Mouse (Mus musculus) embryonic facial prominence, embryonic 14.5 days (tissue): Measurements from ENCODE around the gene Nhs. TPM values are rescaled to one million over a fixed set of nuclear protein-coding genes. Genes with fewer than 3 reads are reported as not detected.
A peak's percentile ranks its signal among the peaks of the same experiment; 100 is the strongest.
"Not testable (repeated sequence)": the region's sequence is repeated elsewhere in the genome, so short reads cannot be mapped to it uniquely, and the experiment has no call there.

Experiments
- ATAC-seq: fragments of 200-750 bp; cut with Nextera tagmentation; 2 replicates; pipeline ENCODE4 v1.8.0; 2017; ENCODE audit warnings: low read depth, moderate number of reproducible peaks, moderate TSS enrichment
- DNase-seq: peaks from one replicate; pipeline ENCODE4 v3.0.0-alpha.2; 2015; ENCODE audit warnings: low spot score
- H3K27ac ChIP-seq: fragments of 300-500 bp; sonication (generic); replicated peaks from 2 replicates; pipeline ENCODE4 v1.5.1; 2014; ENCODE audit warnings: low read depth, mild to moderate bottlenecking, low read length, moderate library complexity
- H3K27me3 ChIP-seq: fragments of 300-500 bp; sonication (generic); replicated peaks from 2 replicates; pipeline ENCODE4 v1.6.1; 2014; ENCODE audit warnings: low read length; ENCODE audit not compliant: control insufficient read depth, insufficient read depth
- H3K36me3 ChIP-seq: fragments of 300-500 bp; sonication (generic); 2 replicates; pipeline ENCODE4 v1.6.1; 2014; ENCODE audit warnings: low read length, mixed read lengths; ENCODE audit not compliant: control insufficient read depth, insufficient read depth
- H3K4me1 ChIP-seq: fragments of 300-500 bp; sonication (generic); 2 replicates; pipeline ENCODE4 v1.6.1; 2014; ENCODE audit warnings: antibody characterized with exemption, low read length; ENCODE audit not compliant: control insufficient read depth, insufficient read depth
- H3K4me2 ChIP-seq: fragments of 300-500 bp; sonication (generic); 2 replicates; pipeline ENCODE4 v1.6.1; 2014; ENCODE audit warnings: low read depth, mild to moderate bottlenecking, low read length, moderate library complexity, mixed read lengths
- H3K4me3 ChIP-seq: fragments of 300-500 bp; sonication (generic); 2 replicates; pipeline ENCODE4 v1.5.1; 2014; ENCODE audit warnings: low read depth, mild to moderate bottlenecking, low read length
- H3K9ac ChIP-seq: fragments of 300-500 bp; sonication (generic); 2 replicates; pipeline ENCODE4 v1.6.1; 2014; ENCODE audit warnings: low read depth, mild to moderate bottlenecking, low read length, moderate library complexity, mixed read lengths
- H3K9me3 ChIP-seq: fragments of 300-500 bp; sonication (generic); 2 replicates; pipeline ENCODE4 v1.6.1; 2016; ENCODE audit warnings: low read length; ENCODE audit not compliant: control insufficient read depth
- WGBS: fragments of 180-500 bp; shearing (Covaris S2); extraction: QIAGEN DNeasy Blood & Tissue Kit; methylation state at CpG from one replicate; pipeline ENCODE4 v1.1.7; 2014; 5-methylcytosine and 5-hydroxymethylcytosine counted together
- polyA plus RNA-seq: library from polyadenylated mRNA; unstranded; fragments of >200 nt; fragmentation: Nextera tagmentation; extraction: Ambion mirVana; gene quantifications from 2 replicates; pipeline ENCODE4 v1.2.1, GENCODE M21; 2014

The Nhs gene
- polyA plus RNA-seq, 1 experiment from 2014 or later, result 2.7 TPM

DNA sequence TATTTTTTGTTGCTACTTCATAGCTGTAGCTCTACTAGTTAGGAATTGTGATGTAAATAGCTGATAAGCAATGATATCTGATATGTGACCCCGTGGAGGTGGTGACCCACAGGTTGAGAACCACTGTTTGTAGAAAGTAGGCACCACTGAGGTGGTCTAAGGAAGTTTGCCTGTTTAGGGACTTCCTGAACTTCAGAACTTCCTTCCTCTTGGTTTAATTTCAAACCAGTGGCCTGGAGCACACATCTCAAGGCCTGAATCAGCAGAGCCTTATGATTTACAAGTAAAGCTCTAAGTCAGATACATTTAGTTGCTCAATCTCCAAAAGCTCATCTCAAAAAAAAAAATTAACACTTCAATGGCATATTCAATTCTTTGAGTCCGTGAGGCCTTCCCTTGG lies 265.1 kb downstream of the Nhs start:
- 56% methylated on average over 2 of the region's 2 CpGs for WGBS
- H3K4me1 ChIP-seq, result no peaks in the 10 kb centered on the region
- H3K4me2 ChIP-seq, result no peak overlapping the region
- DNase-seq, result no peak
- peaks cover 23% of the 10 kb centered on the region; the same call in 1 of the 2 replicates for H3K27me3 ChIP-seq
- ATAC-seq, result no peak
- H3K27ac ChIP-seq, result no peak overlapping the region
- no peak overlapping the region for H3K4me3 ChIP-seq
- no peaks in the 10 kb centered on the region for H3K9me3 ChIP-seq
- H3K9ac ChIP-seq, result no peak overlapping the region
- no peaks in the 10 kb centered on the region for H3K36me3 ChIP-seq

- H3K9me3 ChIP-seq, result no peaks in the 10 kb centered on the region
- no peak overlapping the region for H3K9ac ChIP-seq
- no peak overlapping the region for H3K27ac ChIP-seq
- no peaks in the 10 kb centered on the region; the same call in 1 of the 2 replicates for H3K27me3 ChIP-seq
- DNase-seq (no peak), ATAC-seq (no peak)
- H3K4me2 ChIP-seq, result no peak overlapping the region
- H3K36me3 ChIP-seq, result no peaks in the 10 kb centered on the region
- H3K4me1 ChIP-seq, result no peaks in the 10 kb centered on the region
- no peak overlapping the region for H3K4me3 ChIP-seq
- 84% methylated on average over 3 of the region's 3 CpGs for WGBS
Measured at GRCm38 (mm10) chrX:161883661-161884060, 275.9 kb downstream of the Nhs start.

DNA sequence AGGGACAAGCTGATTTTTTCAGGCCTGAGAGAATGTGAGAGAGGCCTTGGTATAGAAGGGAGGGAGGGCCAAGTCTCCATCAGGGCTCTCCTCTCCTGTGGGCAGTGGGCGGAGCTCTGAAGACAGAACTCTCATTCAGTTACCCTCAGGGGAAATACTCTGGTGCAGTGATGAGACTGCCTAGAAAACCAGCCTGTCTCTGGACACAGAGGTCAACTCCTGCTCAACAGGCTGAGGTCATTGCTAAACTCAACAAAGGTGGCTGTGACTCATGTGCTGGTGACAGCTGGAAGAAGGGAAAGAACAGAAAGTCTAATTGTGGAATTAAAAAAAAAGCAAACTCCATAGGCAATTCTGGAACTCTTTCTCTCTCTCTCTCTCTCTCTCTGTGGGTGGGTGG lies 282.4 kb downstream of the Nhs start:
- ATAC-seq (no peak), DNase-seq (peak; percentile 19)
- Histone ChIP-seq H3K4me1 (no peaks in the 10 kb centered on the region), H3K27me3 (peaks cover 9% of the 10 kb centered on the region; the same call in 1 of the 2 replicates), H3K9ac (no peak overlapping the region), H3K27ac (no peak overlapping the region), H3K4me2 (no peak overlapping the region), H3K4me3 (no peak overlapping the region), H3K9me3 (no peaks in the 10 kb centered on the region), H3K36me3 (no peaks in the 10 kb centered on the region)
- 86% methylated on average over 1 of the region's 1 CpGs for WGBS

- Histone ChIP-seq H3K4me2 (no peak overlapping the region), H3K9me3 (no peaks in the 10 kb centered on the region), H3K4me1 (no peaks in the 10 kb centered on the region), H3K36me3 (no peaks in the 10 kb centered on the region), H3K27me3 (peaks cover 9% of the 10 kb centered on the region), H3K9ac (no peak overlapping the region), H3K27ac (no peak overlapping the region), H3K4me3 (no peak overlapping the region)
- ATAC-seq (no peak), DNase-seq (peak; percentile 12)
Measured at GRCm38 (mm10) chrX:161873511-161873910, 286.0 kb downstream of the Nhs start.

DNA sequence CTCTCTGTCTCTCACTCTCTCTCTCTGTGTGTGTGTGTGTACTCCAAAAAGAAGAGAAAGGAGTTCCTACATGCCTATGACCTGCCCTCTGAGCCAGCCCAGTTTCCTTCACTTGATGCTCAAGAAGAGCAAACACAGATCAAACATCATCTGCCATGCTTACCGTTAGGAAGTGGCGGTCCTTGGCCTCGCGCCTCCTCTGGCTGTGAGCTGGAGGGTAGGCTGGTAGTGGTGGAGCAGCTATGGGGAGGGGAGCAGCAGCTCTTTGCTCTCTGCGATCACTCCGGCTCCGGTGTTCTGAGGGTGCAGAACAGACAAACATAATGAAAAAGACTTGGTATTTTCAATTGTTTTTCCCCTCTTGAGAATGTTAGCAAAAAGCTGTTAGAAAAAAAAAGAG lies 288.2 kb downstream of the Nhs start:
- no peak overlapping the region for H3K4me3 ChIP-seq
- DNase-seq (no peak), ATAC-seq (no peak)
- 89% methylated on average over 7 of the region's 7 CpGs for WGBS
- no peak overlapping the region for H3K27ac ChIP-seq
- no peak overlapping the region for H3K4me2 ChIP-seq
- no peak overlapping the region for H3K9ac ChIP-seq
- no peaks in the 10 kb centered on the region for H3K4me1 ChIP-seq
- H3K9me3 ChIP-seq, result no peaks in the 10 kb centered on the region
- H3K36me3 ChIP-seq, result no peaks in the 10 kb centered on the region
- H3K27me3 ChIP-seq, result peaks cover 3% of the 10 kb centered on the region

- Histone ChIP-seq H3K36me3 (no peaks in the 10 kb centered on the region), H3K27me3 (peaks cover 22% of the 10 kb centered on the region), H3K4me1 (no peaks in the 10 kb centered on the region), H3K9ac (no peak overlapping the region), H3K9me3 (no peaks in the 10 kb centered on the region), H3K4me3 (no peak overlapping the region), H3K4me2 (no peak overlapping the region), H3K27ac (no peak overlapping the region)
- no peak for DNase-seq
- WGBS, result 78% methylated on average over 2 of the region's 2 CpGs
- ATAC-seq, result no peak
Measured at GRCm38 (mm10) chrX:161855630-161856029, 303.9 kb downstream of the Nhs start.

DNA sequence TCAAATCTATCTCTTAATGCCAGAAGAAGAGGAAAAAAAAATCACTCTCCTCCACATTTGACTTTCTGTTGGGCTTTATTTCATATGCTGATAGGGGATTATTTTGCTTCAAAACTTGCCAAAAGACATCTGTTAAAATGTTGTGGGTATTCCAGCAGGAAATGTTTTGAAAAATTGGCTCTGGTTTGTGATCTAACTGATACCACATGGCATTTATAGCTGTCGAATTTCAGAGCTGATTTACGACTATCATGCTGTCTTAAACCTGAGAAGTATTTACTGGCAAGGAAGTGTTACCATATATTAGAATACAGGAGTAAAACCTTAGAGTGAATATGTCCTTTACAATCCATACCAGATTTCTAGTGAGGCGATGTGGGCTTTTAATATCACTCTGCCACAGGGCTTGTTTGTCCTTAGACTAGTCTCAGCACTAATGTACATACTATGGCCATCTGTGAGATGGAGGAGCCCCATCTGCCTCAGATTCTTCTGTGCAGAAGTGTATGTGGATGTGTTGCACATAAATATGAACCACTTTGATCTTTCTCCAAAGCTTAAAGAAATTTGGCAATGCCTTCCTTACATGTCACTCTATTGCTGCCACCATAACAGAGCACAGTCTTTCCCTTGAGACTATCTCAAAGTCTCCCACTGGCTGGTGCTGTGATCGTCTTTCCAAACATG lies 305.8 kb downstream of the Nhs start:
- Histone ChIP-seq H3K9me3 (no peaks in the 10 kb centered on the region), H3K9ac (no peak overlapping the region), H3K4me2 (no peak overlapping the region), H3K36me3 (no peaks in the 10 kb centered on the region), H3K4me1 (no peaks in the 10 kb centered on the region), H3K27ac (no peak overlapping the region), H3K27me3 (peaks cover 22% of the 10 kb centered on the region), H3K4me3 (no peak overlapping the region)
- DNase-seq (peak; percentile 40), ATAC-seq (no peak)
- WGBS, result 46% methylated on average over 4 of the region's 4 CpGs

- H3K4me3 ChIP-seq, H3K9me3 ChIP-seq, H3K4me2 ChIP-seq, ATAC-seq, H3K27ac ChIP-seq, H3K9ac ChIP-seq, H3K36me3 ChIP-seq, H3K27me3 ChIP-seq, H3K4me1 ChIP-seq: not testable (repeated sequence)
- DNase-seq, result peak; percentile 28
- WGBS, result 24% methylated on average over 2 of the region's 2 CpGs
Measured at GRCm38 (mm10) chrX:161826186-161826585, 333.3 kb downstream of the Nhs start.

DNA sequence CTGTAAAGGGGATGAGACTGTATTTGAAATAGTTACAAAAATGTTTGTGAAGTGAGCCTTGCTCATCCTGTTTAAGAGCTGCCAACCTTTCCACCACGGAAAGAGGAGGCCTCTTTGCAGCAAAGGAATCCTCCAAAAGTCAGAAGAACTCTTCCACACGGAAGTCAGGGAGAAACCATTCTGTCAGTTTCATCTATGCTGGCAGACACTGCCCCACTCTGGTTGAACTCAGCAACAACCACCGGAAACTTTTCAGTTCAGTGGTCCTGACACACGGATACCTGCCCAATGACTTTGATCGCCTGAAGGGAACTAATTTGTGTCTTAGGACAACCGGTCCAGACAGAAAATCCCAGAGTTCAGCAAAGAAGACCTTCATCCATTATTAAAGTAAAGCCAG lies 369.3 kb downstream of the Nhs start:
- H3K4me2 ChIP-seq, result no peak overlapping the region
- no peak overlapping the region for H3K27ac ChIP-seq
- no peaks in the 10 kb centered on the region for H3K4me1 ChIP-seq
- 27% methylated on average over 6 of the region's 6 CpGs for WGBS
- DNase-seq (peak; percentile 8), ATAC-seq (no peak)
- no peak overlapping the region for H3K9ac ChIP-seq
- H3K27me3 ChIP-seq, result peaks cover 2% of the 10 kb centered on the region; the same call in 1 of the 2 replicates
- H3K4me3 ChIP-seq, result no peak overlapping the region
- no peaks in the 10 kb centered on the region for H3K9me3 ChIP-seq
- no peaks in the 10 kb centered on the region for H3K36me3 ChIP-seq
